Mouse (Mus musculus): ENCODE data around the gene Tmem268.

GRCm38 (mm10) chr4:63590538-63590937, 32.0 kb downstream of the Tmem268 start:
- no peak for TF ChIP-seq POLR2A (IDR thresholded peaks at IDR 0.05; ENCODE audit: borderline replicate concordance, extremely low read depth, low read depth, low read length)
- TF ChIP-seq CTCF (IDR thresholded peaks at IDR 0.05; ENCODE audit: insufficient read depth, low read length) = no peak

Data from lung, adult 2 months (tissue).